11 mouse cellular contexts compared by ENCODE assay signal in genomic region chr5:133999698-134000097, GRCm38 (mm10).
A peak's percentile ranks its signal among the peaks of the same experiment; 100 is the strongest.
DNase-seq lines count a peak whose midpoint lies in the region; ATAC-seq lines count a peak whose summit lies in the region.
"Had no signal": no experiment of that assay in that cellular context is flagged by ENCODE, and none has a peak within 500 bp of the region (broad histone marks: within the 10 kb centered on the region; RNA-seq: fewer than 3 reads in every experiment).

No protein-coding gene starts in this region.

- H3K9me3 ChIP-seq in neural tube, embryonic 15.5 days (replicated peaks): no peaks in the 10 kb centered on the region
- no peaks in the 10 kb centered on the region for H3K9me3 ChIP-seq in forebrain, embryonic 16.5 days (ENCODE audit: control insufficient read depth, low read length)
- H3K9me3 ChIP-seq in neural tube, embryonic 11.5 days (ENCODE audit: control insufficient read depth, low read length): no peaks in the 10 kb centered on the region
- H3K9me3 ChIP-seq: heart, embryonic 12.5 days had no signal

- no peak overlapping the region for H3K4me3 ChIP-seq in neural tube, embryonic 15.5 days (replicated peaks)
- H3K4me3 ChIP-seq in forebrain, embryonic 16.5 days (replicated peaks; ENCODE audit: low read length): no peak overlapping the region
- no peak overlapping the region for H3K4me3 ChIP-seq in neural tube, embryonic 11.5 days (ENCODE audit: low read depth, low read length)
- H3K4me3 ChIP-seq: heart, embryonic 12.5 days had no signal

- H3K27me3 ChIP-seq in neural tube, embryonic 15.5 days (replicated peaks): no peaks in the 10 kb centered on the region
- no peaks in the 10 kb centered on the region for H3K27me3 ChIP-seq in forebrain, embryonic 16.5 days (replicated peaks; ENCODE audit: control insufficient read depth, insufficient read depth, low read length)
- no peaks in the 10 kb centered on the region for H3K27me3 ChIP-seq in neural tube, embryonic 11.5 days (ENCODE audit: control insufficient read depth, insufficient read depth, low read length)

- H3K4me2 ChIP-seq in neural tube, embryonic 15.5 days: no peak overlapping the region
- H3K4me2 ChIP-seq in forebrain, embryonic 16.5 days (ENCODE audit: low read length): no peak overlapping the region
- H3K4me2 ChIP-seq in neural tube, embryonic 11.5 days (ENCODE audit: low read depth): no peak overlapping the region
- H3K4me2 ChIP-seq: heart, embryonic 12.5 days had no signal

- intact Hi-C loops in gastrocnemius, postnatal 14 days (cut with DNase I; ENCODE audit: low total_unique reads): no loop called here
- intact Hi-C loops in gastrocnemius, postnatal 36 days (cut with DNase I): no loop called here

- no peaks in the 10 kb centered on the region for H3K36me3 ChIP-seq in neural tube, embryonic 15.5 days
- no peaks in the 10 kb centered on the region for H3K36me3 ChIP-seq in forebrain, embryonic 16.5 days (ENCODE audit: control insufficient read depth, insufficient read depth)
- H3K36me3 ChIP-seq in neural tube, embryonic 11.5 days (ENCODE audit: control insufficient read depth, insufficient read depth, low read length): no peaks in the 10 kb centered on the region
- H3K36me3 ChIP-seq: heart, embryonic 12.5 days had no signal

- WGBS in neural tube, embryonic 15.5 days: 14% methylated on average over 5 of the region's 5 CpGs
- 7% methylated on average over 5 of the region's 5 CpGs for WGBS in forebrain, embryonic 16.5 days
- WGBS in neural tube, embryonic 11.5 days: 8% methylated on average over 5 of the region's 5 CpGs

- no peak for ATAC-seq in neural tube, embryonic 15.5 days (ENCODE audit: low FRiP score)
- no peak for ATAC-seq in forebrain, embryonic 16.5 days
- ATAC-seq in neural tube, embryonic 11.5 days (ENCODE audit: insufficient read depth, low FRiP score, low TSS enrichment): no peak
- no peak for ATAC-seq in megakaryocyte, adult 5-6 weeks (ENCODE audit: poor library complexity, severe bottlenecking)

- DNase-seq in gastrocnemius, postnatal 14 days: peak; percentile 12
- DNase-seq in gastrocnemius, postnatal 36 days: no peak
- DNase-seq in neural tube, embryonic 10.5 days (ENCODE audit: extremely low spot score, low spot score): peak; percentile 60
- peak; percentile 41 for DNase-seq in neural tube, embryonic 11.5 days (ENCODE audit: low spot score)
- no peak for DNase-seq in layer of hippocampus, adult 9-10 months (ENCODE audit: low spot score)
- DNase-seq: B cell, adult 2 months; lung, postnatal 14 days had no signal

- H3K4me1 ChIP-seq in neural tube, embryonic 15.5 days: no peaks in the 10 kb centered on the region
- peaks cover 13% of the 10 kb centered on the region for H3K4me1 ChIP-seq in forebrain, embryonic 16.5 days (replicated peaks; ENCODE audit: control insufficient read depth, insufficient read depth, low read length)
- peaks cover 11% of the 10 kb centered on the region for H3K4me1 ChIP-seq in neural tube, embryonic 11.5 days (ENCODE audit: control insufficient read depth, insufficient read depth, low read length)
- H3K4me1 ChIP-seq: heart, embryonic 12.5 days had no signal

- H3K27ac ChIP-seq in neural tube, embryonic 15.5 days (replicated peaks): no peak overlapping the region
- H3K27ac ChIP-seq in forebrain, embryonic 16.5 days (ENCODE audit: low read length): peak overlapping the region; percentile 46
- no peak overlapping the region for H3K27ac ChIP-seq in neural tube, embryonic 11.5 days (ENCODE audit: low read depth, low read length)

- no peak overlapping the region for H3K9ac ChIP-seq in neural tube, embryonic 15.5 days (replicated peaks)
- no peak overlapping the region for H3K9ac ChIP-seq in forebrain, embryonic 16.5 days (replicated peaks; ENCODE audit: low read depth, low read length)
- H3K9ac ChIP-seq in neural tube, embryonic 11.5 days (ENCODE audit: low read length): no peak overlapping the region
- H3K9ac ChIP-seq: heart, embryonic 12.5 days had no signal

Comparison
In these comparisons a context has a peak if more than half of its experiments do, and no peak if none do; other contexts are left out.
1. DNase-seq: peak in gastrocnemius, postnatal 14 days (single experiment), neural tube, embryonic 10.5 days (single experiment) and neural tube, embryonic 11.5 days (single experiment); none in gastrocnemius, postnatal 36 days (0 of 2) and layer of hippocampus, adult 9-10 months (single experiment).